Mouse (Mus musculus) layer of hippocampus, adult 8-10 months (tissue): ENCODE measurements around the gene Rpl21. TPM values are rescaled to one million over a fixed set of nuclear protein-coding genes. Genes with fewer than 3 reads are reported as not detected.

Experiments
- DNase-seq, 2 experiments: peaks; one replicate each; pipeline ENCODE4 v3.0.0; 2022; ENCODE audit warnings: low spot score in 2 of 2
- total RNA-seq, 4 experiments: library from RNA; stranded (reverse); gene quantifications; 2 replicates each; pipeline ENCODE4 v1.2.4; 2022

Gene Rpl21
- total RNA-seq, 4 experiments from 2014 or later = 157 to 258 (median 206) TPM

GRCm38 (mm10) chr5:146833673-146834201, 1.0 kb downstream of the Rpl21 start:
- DNase-seq = no peak

- DNase-seq = no peak
Observed at GRCm38 (mm10) chr5:146834959-146835358, 2.3 kb downstream of the Rpl21 start.

- no peak for DNase-seq
Observed at GRCm38 (mm10) chr5:146837967-146838720, 5.5 kb downstream of the Rpl21 start.

GRCm38 (mm10) chr5:146838836-146839648, 6.4 kb downstream of the Rpl21 start:
- DNase-seq = no peak

- DNase-seq = no peak
Observed at GRCm38 (mm10) chr5:146839760-146840159, 7.1 kb downstream of the Rpl21 start.

GRCm38 (mm10) chr5:146840422-146840821, 7.7 kb downstream of the Rpl21 start:
- DNase-seq = no peak

- peak; percentile 42 to 64 for DNase-seq
Observed at GRCm38 (mm10) chr5:146841301-146841700, 8.6 kb downstream of the Rpl21 start.

GRCm38 (mm10) chr5:146841996-146842395, 9.3 kb downstream of the Rpl21 start:
- no peak for DNase-seq

GRCm38 (mm10) chr5:146844301-146844941, 11.7 kb downstream of the Rpl21 start:
- no peak for DNase-seq

- DNase-seq = peak; percentile 53 to 71
Observed at GRCm38 (mm10) chr5:146844945-146845365, 12.3 kb downstream of the Rpl21 start, which contains the start of gene Rasl11a. Gene Rasl11a, plus strand, starts transcription at chr5:146845071.

- DNase-seq = no peak
Observed at GRCm38 (mm10) chr5:146846489-146846888, 13.8 kb downstream of the Rpl21 start.

GRCm38 (mm10) chr5:146848936-146849582, 16.4 kb downstream of the Rpl21 start:
- no peak for DNase-seq

- no peak for DNase-seq
Observed at GRCm38 (mm10) chr5:146856106-146856505, 23.4 kb downstream of the Rpl21 start.

GRCm38 (mm10) chr5:146857620-146858019, 24.9 kb downstream of the Rpl21 start:
- DNase-seq = no peak

- no peak for DNase-seq
Observed at GRCm38 (mm10) chr5:146858772-146859171, 26.1 kb downstream of the Rpl21 start.

- DNase-seq = no peak
Observed at GRCm38 (mm10) chr5:146859246-146859645, 26.6 kb downstream of the Rpl21 start.

- DNase-seq = no peak
Observed at GRCm38 (mm10) chr5:146860222-146860998, 27.7 kb downstream of the Rpl21 start.

- DNase-seq = peak; percentile 56 to 59
Observed at GRCm38 (mm10) chr5:146861588-146861987, 28.9 kb downstream of the Rpl21 start.

- DNase-seq = no peak
Observed at GRCm38 (mm10) chr5:146865511-146865910, 32.8 kb downstream of the Rpl21 start.

- DNase-seq = no peak
Observed at GRCm38 (mm10) chr5:146866277-146866676, 33.6 kb downstream of the Rpl21 start.
